Mouse (Mus musculus) heart, postnatal 4 days (tissue): Measurements from ENCODE around the gene Zic5. TPM values are rescaled to one million over a fixed set of nuclear protein-coding genes. Genes with fewer than 3 reads are reported as not detected.
A peak's percentile ranks its signal among the peaks of the same experiment; 100 is the strongest.
"Not testable (repeated sequence)": the region's sequence is repeated elsewhere in the genome, so short reads cannot be mapped to it uniquely, and the experiment has no call there.

Source experiments
- DNase-seq: peaks from one replicate; pipeline ENCODE4 v3.0.0; 2021
- total RNA-seq, 2 experiments: library from RNA; stranded (reverse); gene quantifications; 2 replicates each; pipeline ENCODE4 v1.2.3; 2021

The Zic5 gene
- total RNA-seq, 2 experiments from 2014 or later: not detected

DNA sequence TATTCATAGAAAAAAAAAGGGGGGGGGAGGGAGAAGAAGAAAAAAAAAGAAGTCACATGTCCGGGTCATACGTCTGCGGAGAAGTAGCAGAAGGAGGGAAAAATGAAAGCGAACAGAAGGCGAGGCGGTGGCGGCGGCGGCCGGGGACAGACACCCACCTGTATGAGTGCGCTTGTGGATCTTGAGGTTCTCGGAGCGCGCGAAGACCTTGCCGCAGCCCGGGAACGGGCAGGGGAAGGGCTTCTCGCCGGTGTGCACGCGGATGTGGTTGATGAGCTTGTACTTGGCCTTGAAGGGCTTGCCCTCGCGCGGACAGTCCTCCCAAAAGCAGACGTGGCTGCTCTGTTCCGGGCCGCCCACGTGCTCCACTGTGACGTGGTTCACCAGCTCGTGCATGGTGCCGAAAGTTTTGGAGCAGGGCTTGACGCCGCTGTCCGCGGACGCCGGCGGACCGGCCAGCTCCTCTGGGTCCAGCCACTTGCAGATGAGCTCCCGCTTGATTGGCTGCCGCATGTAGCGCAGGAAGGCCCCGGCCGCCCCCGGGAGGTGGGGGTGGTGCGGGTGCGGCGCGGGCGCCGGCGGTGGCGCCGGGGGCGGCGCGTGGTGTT, 1.6 kb downstream of the Zic5 start:
- peak; percentile 32 for DNase-seq

DNA sequence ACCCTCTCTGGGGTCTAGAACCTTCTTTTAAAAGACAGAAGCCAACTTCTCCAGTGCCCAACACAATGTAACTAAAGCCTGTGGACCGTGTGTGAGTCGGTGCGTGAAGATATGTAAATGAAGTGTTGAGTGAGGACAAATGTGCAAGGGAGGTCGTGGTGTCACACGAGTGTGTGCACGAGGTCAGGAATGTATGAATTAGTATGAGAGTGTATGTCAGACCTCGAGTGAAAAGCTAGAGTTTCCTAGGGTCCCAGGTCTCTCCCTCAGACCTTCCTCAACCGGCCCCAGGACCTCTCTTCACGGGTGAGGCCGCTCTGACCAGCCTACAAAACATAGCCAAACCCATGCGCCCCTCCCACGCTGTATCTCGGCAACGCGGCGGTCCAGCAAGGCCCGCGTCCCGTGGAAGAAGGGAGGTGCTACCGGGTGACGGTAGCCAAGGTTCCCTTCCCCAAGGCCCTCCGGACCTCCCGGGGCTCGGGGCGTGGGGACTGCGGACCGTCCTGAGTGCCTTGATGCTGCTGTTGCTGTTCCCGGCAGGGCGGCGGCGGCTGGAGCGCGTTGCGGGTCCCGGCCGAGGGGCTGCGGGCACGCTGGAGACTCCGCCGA, 2.3 kb downstream of the Zic5 start:
- DNase-seq: no peak

- DNase-seq: no peak
These were observed 2.8 kb downstream of the Zic5 start for GRCm38 (mm10) chr14:122462689-122463079.

DNA sequence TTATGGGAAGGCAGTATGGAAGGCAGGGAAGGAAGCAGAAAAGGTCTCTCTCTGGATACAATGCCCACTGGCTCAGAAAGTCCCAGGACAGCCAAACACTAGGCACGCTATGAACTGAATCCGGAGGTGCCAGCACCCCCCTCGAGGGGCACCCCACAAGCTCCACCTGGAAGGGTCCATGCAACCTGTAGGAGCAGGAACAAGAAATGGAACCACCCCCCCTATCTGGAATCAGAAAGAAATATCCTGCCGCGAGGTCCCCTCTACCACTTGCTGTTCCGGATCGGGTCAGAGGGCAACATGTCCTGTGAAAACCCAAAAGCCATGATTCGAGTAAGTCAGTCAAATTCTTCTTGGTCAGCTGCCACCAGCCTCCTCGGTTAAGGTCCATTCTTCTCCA, 3.5 kb downstream of the Zic5 start:
- DNase-seq: no peak

DNA sequence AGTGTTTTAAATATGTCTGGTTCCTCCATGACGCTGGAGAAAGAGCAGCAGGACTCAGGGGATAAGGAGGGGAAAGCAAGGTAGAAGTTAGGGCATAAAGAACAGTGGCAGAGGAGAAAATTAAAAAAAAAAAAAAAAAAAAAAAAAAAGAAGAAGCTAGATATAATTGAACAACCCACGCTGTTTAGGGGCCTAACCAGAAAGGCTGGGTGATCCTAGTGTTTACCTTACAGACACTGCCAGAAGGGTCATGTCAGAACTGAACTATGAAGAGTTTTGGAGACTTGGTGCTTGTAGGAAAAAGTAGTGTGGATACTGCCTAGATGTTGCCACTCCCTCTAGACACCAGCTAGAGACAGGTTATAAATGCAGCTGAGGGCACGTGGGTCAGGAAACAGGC, 4.0 kb downstream of the Zic5 start:
- no peak for DNase-seq

- no peak for DNase-seq
These were observed 5.3 kb downstream of the Zic5 start for GRCm38 (mm10) chr14:122460226-122460625.

DNA sequence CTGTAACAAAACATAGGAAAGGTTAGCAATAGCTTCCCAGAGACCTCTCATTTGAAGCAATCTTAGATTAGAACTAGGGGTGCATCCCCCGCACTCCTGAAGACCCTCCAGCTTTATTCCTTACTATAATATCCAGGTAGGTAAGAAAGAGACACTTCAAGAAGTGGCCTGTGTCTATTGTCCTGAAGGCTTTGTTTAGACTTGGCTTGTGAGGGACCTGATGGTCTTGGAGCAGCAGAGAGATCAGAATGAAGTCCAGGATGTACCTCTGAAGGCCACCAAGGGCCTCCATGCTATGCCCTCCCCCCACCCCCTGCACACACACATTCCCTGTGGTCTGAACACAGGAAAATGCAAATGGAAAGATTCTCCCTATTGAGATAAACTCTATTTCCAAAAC, 5.7 kb downstream of the Zic5 start:
- DNase-seq: no peak

GRCm38 (mm10) chr14:122459332-122459731, 6.1 kb downstream of the Zic5 start:
- DNase-seq: not testable (repeated sequence)

DNA sequence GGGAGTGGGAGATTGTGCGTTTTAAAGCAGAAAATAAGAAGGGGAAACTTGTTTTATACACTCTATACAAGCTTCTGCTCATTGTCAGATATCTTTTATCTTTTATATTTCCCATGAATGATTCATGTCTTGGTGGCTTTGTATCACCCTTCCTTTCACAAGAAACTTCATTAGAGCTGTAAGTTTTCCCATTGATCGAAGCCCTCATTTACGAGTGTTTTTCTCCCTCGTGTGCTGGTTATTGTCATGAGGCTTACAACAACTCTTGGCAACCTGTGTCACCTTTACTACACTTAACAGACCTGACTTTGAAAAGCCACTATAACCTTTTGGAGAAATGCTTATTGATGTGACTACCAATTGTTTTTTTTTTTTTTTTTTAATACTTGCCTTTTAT, 9.9 kb downstream of the Zic5 start:
- no peak for DNase-seq

GRCm38 (mm10) chr14:122454901-122455561, 10.4 kb downstream of the Zic5 start:
- DNase-seq: no peak

DNA sequence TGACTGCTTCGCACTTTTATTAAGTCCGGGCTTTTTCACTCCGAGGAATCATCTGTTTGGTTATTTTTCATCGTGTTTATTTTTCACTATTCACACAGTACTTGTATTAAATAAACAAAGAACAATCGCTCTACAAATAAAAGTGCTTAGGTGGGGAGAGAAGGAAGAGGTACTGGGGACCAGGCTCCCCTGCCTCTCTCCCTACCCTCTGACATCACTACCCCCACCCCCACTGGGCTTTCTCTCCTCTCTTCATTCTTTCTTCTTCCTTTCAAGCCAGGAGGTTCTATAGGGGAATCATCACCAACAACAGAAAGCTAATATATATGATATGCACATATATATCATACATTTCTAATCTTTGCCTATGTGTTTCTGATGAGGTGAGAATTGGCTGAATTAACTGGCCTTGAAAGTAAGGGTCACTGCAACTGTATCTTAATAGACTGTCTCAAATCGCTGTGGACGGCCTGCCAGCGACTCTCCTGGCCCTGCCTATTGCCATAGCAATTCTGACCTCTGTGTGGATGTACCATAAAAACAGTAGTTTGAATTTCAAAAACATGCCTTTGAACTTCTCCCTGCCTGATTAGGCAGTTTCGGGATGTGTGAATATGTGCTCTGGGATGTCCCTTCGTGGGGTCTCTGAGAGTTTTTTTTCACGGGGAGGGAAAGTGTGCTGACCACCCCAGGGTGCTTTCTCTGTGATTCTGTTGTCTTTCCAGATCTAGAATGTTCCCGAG, 11.3 kb downstream of the Zic5 start:
- no peak for DNase-seq

GRCm38 (mm10) chr14:122453388-122453995, 12.0 kb downstream of the Zic5 start:
- no peak for DNase-seq

GRCm38 (mm10) chr14:122452701-122453387, 12.6 kb downstream of the Zic5 start:
- no peak for DNase-seq

DNA sequence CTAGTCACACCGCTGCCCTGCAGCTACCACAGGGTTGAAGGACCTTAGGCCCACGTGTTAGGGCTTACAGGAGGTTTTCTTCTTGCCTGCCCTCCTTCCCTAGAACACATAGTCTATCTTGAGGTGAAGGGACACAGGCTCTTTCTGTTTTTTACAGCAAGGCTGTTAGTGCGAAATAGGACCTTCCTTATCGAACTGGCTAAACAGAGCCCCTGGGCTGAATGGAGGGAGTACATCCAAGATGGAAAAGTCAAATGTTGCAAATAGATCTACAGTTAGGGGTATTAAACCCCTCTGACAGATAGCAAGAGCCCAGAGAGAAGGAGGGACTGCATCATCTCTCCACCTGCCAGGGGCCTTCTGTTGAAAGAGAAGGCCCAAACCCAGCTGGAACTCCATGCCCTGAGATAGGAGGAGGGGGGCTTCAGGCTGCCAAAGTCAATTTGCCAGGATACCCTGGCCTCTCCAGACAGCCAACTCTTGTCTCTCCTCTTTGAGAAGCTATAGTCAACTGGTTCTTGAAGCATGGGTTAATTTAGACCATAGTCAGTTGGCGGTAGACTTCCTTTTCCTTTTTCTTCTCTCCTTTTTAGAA, 13.8 kb downstream of the Zic5 start:
- DNase-seq: no peak

- no peak for DNase-seq
These were observed 14.7 kb downstream of the Zic5 start, which contains the start of gene Gm5089 for GRCm38 (mm10) chr14:122450496-122451382. Gene Gm5089, minus strand, starts transcription at chr14:122451115.

DNA sequence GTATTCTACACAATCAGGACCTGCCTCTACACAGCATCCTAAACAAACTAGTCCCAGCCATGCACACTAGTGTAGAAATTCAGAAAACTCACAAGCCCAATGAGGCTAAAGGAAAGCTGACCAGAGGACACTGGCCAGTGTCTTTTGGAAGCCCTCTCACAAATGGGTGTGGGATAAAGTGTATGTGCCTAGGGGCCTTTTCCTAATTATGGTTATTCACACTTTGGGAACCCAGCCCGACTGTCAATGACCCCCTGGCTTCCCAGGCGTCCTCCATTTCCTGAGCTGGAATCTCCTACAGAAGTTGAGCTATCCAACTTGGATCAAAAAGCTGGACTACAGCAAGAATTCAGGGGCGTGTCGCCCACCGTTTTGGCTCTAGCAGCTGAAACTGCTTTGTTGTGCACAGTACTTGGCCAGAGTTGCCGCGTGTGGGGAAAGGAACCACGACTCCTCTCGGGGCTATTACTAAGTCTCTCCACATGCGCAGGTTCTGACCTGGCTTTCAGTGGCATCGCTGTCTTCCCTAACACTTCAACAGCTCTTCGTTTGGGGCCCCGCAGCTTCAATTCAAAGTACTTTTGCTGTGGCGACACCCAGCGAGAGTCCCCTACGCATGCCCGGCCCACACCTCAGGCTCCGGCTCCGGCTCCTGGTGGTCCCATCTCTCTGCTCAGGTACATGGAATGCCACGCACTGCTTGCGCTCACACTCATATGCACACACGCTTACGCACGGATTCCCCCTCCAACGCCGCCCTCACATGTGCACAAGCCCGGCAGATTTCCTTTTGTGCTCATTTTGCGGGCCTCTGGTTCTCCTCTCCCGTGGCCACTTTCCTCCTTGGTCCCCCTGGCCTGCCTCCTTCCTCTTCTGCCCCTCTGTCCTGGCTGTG, 15.6 kb downstream of the Zic5 start:
- no peak for DNase-seq

GRCm38 (mm10) chr14:122436850-122437249, 28.6 kb downstream of the Zic5 start:
- DNase-seq: no peak

- DNase-seq: no peak
These were observed 31.4 kb downstream of the Zic5 start for GRCm38 (mm10) chr14:122434039-122434438.

- DNase-seq: no peak
These were observed 32.9 kb downstream of the Zic5 start for GRCm38 (mm10) chr14:122432558-122432957.

GRCm38 (mm10) chr14:122427654-122428053, 37.8 kb downstream of the Zic5 start:
- no peak for DNase-seq
